Mouse (Mus musculus): ENCODE data around the gene Lipt2.

- no peak for TF ChIP-seq ZC3H11A (IDR thresholded peaks at IDR 0.05; ENCODE audit: borderline replicate concordance, low read depth, low read length)
- no peak for TF ChIP-seq ZNF384 (IDR thresholded peaks at IDR 0.05; ENCODE audit: low read depth, low read length)
- no peak for TF ChIP-seq HCFC1 (IDR thresholded peaks at IDR 0.05; ENCODE audit: borderline replicate concordance, insufficient read depth, low read length)
- TF ChIP-seq CHD2 (IDR thresholded peaks at IDR 0.05; ENCODE audit: low read depth, low read length): no peak
Observed at GRCm38 (mm10) chr7:100150086-100150485, 9.0 kb upstream of the Lipt2 start.

Data from ES-E14 (cell line).